ENCODE assay signal across 32 mouse cellular contexts in genomic region chr17:17912618-17913017, GRCm38 (mm10). TPM values are rescaled to one million over a fixed set of nuclear protein-coding genes. Genes with fewer than 3 reads are reported as not detected.
"Had no signal": no experiment of that assay in that cellular context is flagged by ENCODE, and none has a peak within 500 bp of the region (broad histone marks: within the 10 kb centered on the region; RNA-seq: fewer than 3 reads in every experiment).

No protein-coding gene starts in this region.

RNA-seq across cellular contexts. Expression of gene Fpr3, which starts 25.0 kb away (rescaled TPM):
- total RNA-seq: common myeloid progenitor, adult 5-6 weeks; forebrain, postnatal 0 days; gastrocnemius, adult 18-20 months; gastrocnemius, adult 2 months; gastrocnemius, adult 8-10 months; gastrocnemius, postnatal 10 days; gastrocnemius, postnatal 14 days; gastrocnemius, postnatal 25 days; gastrocnemius, postnatal 36 days; gastrocnemius, postnatal 4 days; granulocyte monocyte progenitor cell, adult 5-6 weeks; heart, adult 18-20 months; heart, adult 2 months; heart, adult 8-10 months had no signal
- polyA plus RNA-seq: cerebellum, adult 2 months; cortical plate, adult 2 months; embryonic facial prominence, embryonic 10.5 days; embryonic facial prominence, embryonic 11.5 days; embryonic facial prominence, embryonic 12.5 days; embryonic facial prominence, embryonic 13.5 days; embryonic facial prominence, embryonic 14.5 days; embryonic facial prominence, embryonic 15.5 days; erythroblast, embryonic 14.5 days; forebrain, embryonic 10.5 days; forebrain, embryonic 11.5 days; forebrain, embryonic 12.5 days; forebrain, embryonic 13.5 days; forebrain, embryonic 14.5 days; forebrain, embryonic 15.5 days; forebrain, embryonic 16.5 days; forebrain, postnatal 0 days; frontal cortex, adult 2 months; gonadal fat pad, adult 2 months; heart, adult 2 months had no signal

RNA-seq across cellular contexts. Expression of gene Fpr2, which starts 25.0 kb away (rescaled TPM):
- total RNA-seq: forebrain, postnatal 0 days; gastrocnemius, adult 18-20 months; gastrocnemius, adult 2 months; gastrocnemius, adult 8-10 months; gastrocnemius, postnatal 14 days; gastrocnemius, postnatal 25 days; gastrocnemius, postnatal 36 days; heart, adult 18-20 months had no signal
- polyA plus RNA-seq: embryonic facial prominence, embryonic 10.5 days; embryonic facial prominence, embryonic 11.5 days; embryonic facial prominence, embryonic 12.5 days; embryonic facial prominence, embryonic 13.5 days; erythroblast, embryonic 14.5 days; forebrain, embryonic 10.5 days; forebrain, embryonic 11.5 days; forebrain, embryonic 12.5 days; forebrain, embryonic 13.5 days; forebrain, embryonic 14.5 days; forebrain, embryonic 15.5 days; forebrain, embryonic 16.5 days had no signal

RNA-seq across cellular contexts. Expression of gene Fpr1, which starts 28.9 kb away (rescaled TPM):
- total RNA-seq: forebrain, postnatal 0 days; gastrocnemius, adult 18-20 months; gastrocnemius, adult 2 months; gastrocnemius, adult 8-10 months; gastrocnemius, postnatal 14 days; gastrocnemius, postnatal 25 days; gastrocnemius, postnatal 36 days; heart, adult 18-20 months; heart, adult 2 months; heart, adult 8-10 months had no signal
- polyA plus RNA-seq: cerebellum, adult 2 months; cortical plate, adult 2 months; embryonic facial prominence, embryonic 10.5 days; embryonic facial prominence, embryonic 13.5 days; erythroblast, embryonic 14.5 days; forebrain, embryonic 10.5 days; forebrain, embryonic 11.5 days; forebrain, embryonic 12.5 days; forebrain, embryonic 13.5 days; forebrain, embryonic 14.5 days; forebrain, embryonic 15.5 days; forebrain, embryonic 16.5 days; frontal cortex, adult 2 months had no signal

RNA-seq across cellular contexts. Expression of gene Has1, which starts 57.6 kb away (rescaled TPM):
- total RNA-seq: common myeloid progenitor, adult 5-6 weeks; granulocyte monocyte progenitor cell, adult 5-6 weeks had no signal
- polyA plus RNA-seq: erythroblast, embryonic 14.5 days had no signal
